Mouse (Mus musculus): Measurements from ENCODE around the gene Acer2. TPM values are rescaled to one million over a fixed set of nuclear protein-coding genes. Genes with fewer than 3 reads are reported as not detected.

Acer2 gene
- polyA plus RNA-seq, 1 experiment: 20.8 TPM

- H3K9me3 ChIP-seq (replicated peaks; ENCODE audit: control insufficient read depth, insufficient read depth, low read length, poor library complexity, severe bottlenecking): no peaks in the 10 kb centered on the region
Measured at GRCm38 (mm10) chr4:86948794-86949193, 74.6 kb downstream of the Acer2 start.

GRCm38 (mm10) chr4:86953519-86953918 lies 79.3 kb downstream of the Acer2 start:
- Histone ChIP-seq H3K27me3 (ENCODE audit: control insufficient read depth, insufficient read depth, low read length, poor library complexity, severe bottlenecking) (no peaks in the 10 kb centered on the region), H3K36me3 (ENCODE audit: control insufficient read depth, insufficient read depth, low read length, poor library complexity, severe bottlenecking) (no peaks in the 10 kb centered on the region), H3K27ac (ENCODE audit: insufficient read depth, low read length) (no peak overlapping the region), H3K9me3 (replicated peaks; ENCODE audit: control insufficient read depth, insufficient read depth, low read length, poor library complexity, severe bottlenecking) (no peaks in the 10 kb centered on the region), H3K4me3 (ENCODE audit: low read depth, low read length) (no peak overlapping the region), H3K9ac (ENCODE audit: low read depth, poor library complexity, severe bottlenecking) (no peak overlapping the region), H3K4me1 (ENCODE audit: control insufficient read depth, insufficient read depth, low read length) (no peaks in the 10 kb centered on the region)
- TF ChIP-seq CTCF (IDR thresholded peaks at IDR 0.05; ENCODE audit: low read depth, low read length) (peak; percentile 32), EP300 (IDR thresholded peaks at IDR 0.05; ENCODE audit: insufficient read depth, low read depth, low read length) (no peak)

More at GRCm38 (mm10) chr4:86948794-86949193, 74.6 kb downstream of the Acer2 start:
- Histone ChIP-seq H3K9ac (ENCODE audit: low read depth, poor library complexity, severe bottlenecking) (no peak overlapping the region), H3K27ac (ENCODE audit: insufficient read depth, low read length) (no peak overlapping the region), H3K36me3 (ENCODE audit: control insufficient read depth, insufficient read depth, low read length, poor library complexity, severe bottlenecking) (no peaks in the 10 kb centered on the region), H3K4me1 (ENCODE audit: control insufficient read depth, insufficient read depth, low read length) (no peaks in the 10 kb centered on the region), H3K27me3 (ENCODE audit: control insufficient read depth, insufficient read depth, low read length, poor library complexity, severe bottlenecking) (no peaks in the 10 kb centered on the region), H3K4me3 (ENCODE audit: low read depth, low read length) (no peak overlapping the region)
- TF ChIP-seq POLR2A (IDR thresholded peaks at IDR 0.05; ENCODE audit: insufficient read depth, low read length) (no peak), EP300 (IDR thresholded peaks at IDR 0.05; ENCODE audit: insufficient read depth, low read depth, low read length) (no peak), CTCF (IDR thresholded peaks at IDR 0.05; ENCODE audit: low read depth, low read length) (no peak)

- Histone ChIP-seq H3K4me3 (ENCODE audit: low read depth, low read length) (no peak overlapping the region), H3K9ac (ENCODE audit: low read depth, poor library complexity, severe bottlenecking) (no peak overlapping the region), H3K4me1 (ENCODE audit: control insufficient read depth, insufficient read depth, low read length) (no peaks in the 10 kb centered on the region), H3K27me3 (ENCODE audit: control insufficient read depth, insufficient read depth, low read length, poor library complexity, severe bottlenecking) (no peaks in the 10 kb centered on the region), H3K36me3 (ENCODE audit: control insufficient read depth, insufficient read depth, low read length, poor library complexity, severe bottlenecking) (no peaks in the 10 kb centered on the region), H3K9me3 (replicated peaks; ENCODE audit: control insufficient read depth, insufficient read depth, low read length, poor library complexity, severe bottlenecking) (no peaks in the 10 kb centered on the region), H3K27ac (ENCODE audit: insufficient read depth, low read length) (no peak overlapping the region)
- TF ChIP-seq EP300 (IDR thresholded peaks at IDR 0.05; ENCODE audit: insufficient read depth, low read depth, low read length) (no peak), CTCF (IDR thresholded peaks at IDR 0.05; ENCODE audit: low read depth, low read length) (no peak), POLR2A (IDR thresholded peaks at IDR 0.05; ENCODE audit: insufficient read depth, low read length) (no peak)
Measured at GRCm38 (mm10) chr4:86955448-86955847, 81.3 kb downstream of the Acer2 start.

- Histone ChIP-seq H3K27ac (ENCODE audit: insufficient read depth, low read length) (no peak overlapping the region), H3K9me3 (replicated peaks; ENCODE audit: control insufficient read depth, insufficient read depth, low read length, poor library complexity, severe bottlenecking) (no peaks in the 10 kb centered on the region), H3K36me3 (ENCODE audit: control insufficient read depth, insufficient read depth, low read length, poor library complexity, severe bottlenecking) (no peaks in the 10 kb centered on the region), H3K9ac (ENCODE audit: low read depth, poor library complexity, severe bottlenecking) (no peak overlapping the region), H3K4me3 (ENCODE audit: low read depth, low read length) (no peak overlapping the region), H3K27me3 (ENCODE audit: control insufficient read depth, insufficient read depth, low read length, poor library complexity, severe bottlenecking) (no peaks in the 10 kb centered on the region), H3K4me1 (ENCODE audit: control insufficient read depth, insufficient read depth, low read length) (no peaks in the 10 kb centered on the region)
- TF ChIP-seq CTCF (IDR thresholded peaks at IDR 0.05; ENCODE audit: low read depth, low read length) (peak; percentile 39), POLR2A (IDR thresholded peaks at IDR 0.05; ENCODE audit: insufficient read depth, low read length) (no peak)
Measured at GRCm38 (mm10) chr4:86957576-86958411, 83.6 kb downstream of the Acer2 start.

- Histone ChIP-seq H3K36me3 (ENCODE audit: control insufficient read depth, insufficient read depth, low read length, poor library complexity, severe bottlenecking) (no peaks in the 10 kb centered on the region), H3K4me3 (ENCODE audit: low read depth, low read length) (no peak overlapping the region), H3K27ac (ENCODE audit: insufficient read depth, low read length) (no peak overlapping the region), H3K9me3 (replicated peaks; ENCODE audit: control insufficient read depth, insufficient read depth, low read length, poor library complexity, severe bottlenecking) (no peaks in the 10 kb centered on the region), H3K9ac (ENCODE audit: low read depth, poor library complexity, severe bottlenecking) (no peak overlapping the region), H3K27me3 (ENCODE audit: control insufficient read depth, insufficient read depth, low read length, poor library complexity, severe bottlenecking) (no peaks in the 10 kb centered on the region), H3K4me1 (ENCODE audit: control insufficient read depth, insufficient read depth, low read length) (no peaks in the 10 kb centered on the region)
- TF ChIP-seq CTCF (IDR thresholded peaks at IDR 0.05; ENCODE audit: low read depth, low read length) (no peak), EP300 (IDR thresholded peaks at IDR 0.05; ENCODE audit: insufficient read depth, low read depth, low read length) (no peak), POLR2A (IDR thresholded peaks at IDR 0.05; ENCODE audit: insufficient read depth, low read length) (no peak)
Measured at GRCm38 (mm10) chr4:86977272-86977671, 103.1 kb downstream of the Acer2 start.

Other genes with a start within 250 kb of the Acer2 start
- 57.9 and 60.7 TPM in 2 replicates for gene Plin2, start 204.3 kb upstream of the Acer2 start, polyA plus RNA-seq (2011; ENCODE audit: insufficient read depth, insufficient read length, low read depth, missing spikeins)
- 25.3 and 27.5 TPM in 2 replicates for gene Dennd4c, start 125.8 kb upstream of the Acer2 start, polyA plus RNA-seq (2011; ENCODE audit: insufficient read depth, insufficient read length, low read depth, missing spikeins)
- 2,690 and 2,954 TPM in 2 replicates for gene Rps6, start 17.0 kb upstream of the Acer2 start, polyA plus RNA-seq (2011; ENCODE audit: insufficient read depth, insufficient read length, low read depth, missing spikeins)